Mouse (Mus musculus): ENCODE results near the gene Hfe2. TPM values are rescaled to one million over a fixed set of nuclear protein-coding genes. Genes with fewer than 3 reads are reported as not detected.

Hfe2 gene
- polyA plus RNA-seq, 1 experiment, result not detected

DNA sequence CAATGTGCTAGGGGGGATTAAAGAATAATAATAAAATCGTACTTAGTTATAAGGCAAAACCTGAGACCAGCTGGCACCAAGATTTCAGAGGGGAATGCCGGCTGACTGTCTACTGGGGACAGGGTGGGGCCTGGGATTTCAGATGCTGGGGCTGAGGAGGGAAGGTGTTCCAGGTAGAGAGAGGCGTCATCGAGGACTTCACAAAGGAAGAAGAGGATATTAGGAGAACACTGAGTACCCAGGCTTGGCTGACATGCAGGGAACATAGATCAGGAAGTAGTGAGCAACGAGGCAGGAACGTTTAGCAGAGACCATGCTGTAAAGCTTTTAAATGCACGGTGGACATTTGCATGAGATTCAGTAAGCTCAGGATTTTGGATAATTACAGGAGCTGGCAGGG lies 26.9 kb downstream of the Hfe2 start:
- WGBS, result 66% methylated on average over 7 of the region's 7 CpGs
- Histone ChIP-seq H3K4me3 (ENCODE audit: insufficient read depth, low read depth, low read length) (no peak overlapping the region), H3K27ac (ENCODE audit: insufficient read depth, low read depth, low read length) (no peak overlapping the region), H3K4me1 (ENCODE audit: control insufficient read depth, insufficient read depth, low read length) (no peaks in the 10 kb centered on the region)
- TF ChIP-seq POLR2A (IDR thresholded peaks at IDR 0.05; ENCODE audit: insufficient read depth, low read depth, low read length), result no peak
- TF ChIP-seq CTCF (IDR thresholded peaks at IDR 0.05; ENCODE audit: insufficient read depth, low read depth, low read length), result no peak

DNA sequence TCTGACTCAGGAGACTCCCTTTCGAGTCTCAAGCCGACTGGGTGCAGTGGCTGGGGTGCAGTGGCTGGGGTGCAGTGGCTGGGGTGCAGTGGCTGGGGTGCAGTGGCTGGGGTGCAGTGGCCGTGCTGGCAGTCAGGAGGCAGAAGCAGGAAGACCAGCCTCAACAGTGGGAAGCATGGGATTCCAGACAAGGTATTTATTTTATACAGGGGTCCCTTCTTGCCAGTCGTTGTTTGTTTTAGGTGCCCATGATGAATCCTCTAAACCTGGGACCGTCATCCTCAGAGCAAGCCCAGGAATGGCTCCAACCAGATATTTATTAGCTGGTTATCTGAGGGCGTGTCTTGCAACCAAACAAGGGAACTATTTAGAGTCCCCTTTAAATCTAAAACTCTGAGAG lies 28.6 kb downstream of the Hfe2 start:
- peaks cover 3% of the 10 kb centered on the region for H3K4me1 ChIP-seq (ENCODE audit: control insufficient read depth, insufficient read depth, low read length)
- TF ChIP-seq CTCF (IDR thresholded peaks at IDR 0.05; ENCODE audit: insufficient read depth, low read depth, low read length) (no peak), POLR2A (IDR thresholded peaks at IDR 0.05; ENCODE audit: insufficient read depth, low read depth, low read length) (no peak)
- no peak overlapping the region for H3K4me3 ChIP-seq (ENCODE audit: insufficient read depth, low read depth, low read length)
- 89% methylated on average over 6 of the region's 6 CpGs for WGBS
- H3K27ac ChIP-seq (ENCODE audit: insufficient read depth, low read depth, low read length), result no peak overlapping the region

DNA sequence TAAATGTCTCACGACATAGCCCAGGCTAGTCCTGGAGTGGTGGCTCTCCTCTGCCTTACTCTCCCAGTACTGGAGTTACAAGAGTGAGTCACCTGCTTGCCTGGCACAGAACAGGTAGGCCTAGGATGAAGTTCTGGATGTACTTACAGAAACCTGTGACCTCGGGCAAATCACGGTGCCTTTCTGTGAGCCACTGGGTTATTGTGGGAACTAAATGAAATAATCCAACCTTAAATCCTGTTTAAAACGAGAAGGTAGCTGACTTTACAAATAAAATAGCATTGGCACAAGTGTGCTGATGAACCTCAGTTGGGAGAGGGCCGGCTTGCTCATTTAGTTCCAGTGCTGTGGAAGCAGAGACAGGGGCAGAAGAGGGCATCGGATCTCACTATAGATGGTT lies 29.3 kb downstream of the Hfe2 start:
- TF ChIP-seq CTCF (IDR thresholded peaks at IDR 0.05; ENCODE audit: insufficient read depth, low read depth, low read length) (no peak), POLR2A (IDR thresholded peaks at IDR 0.05; ENCODE audit: insufficient read depth, low read depth, low read length) (no peak)
- Histone ChIP-seq H3K27ac (ENCODE audit: insufficient read depth, low read depth, low read length) (no peak overlapping the region), H3K4me1 (ENCODE audit: control insufficient read depth, insufficient read depth, low read length) (peaks cover 3% of the 10 kb centered on the region), H3K4me3 (ENCODE audit: insufficient read depth, low read depth, low read length) (no peak overlapping the region)
- 92% methylated on average over 6 of the region's 6 CpGs for WGBS

DNA sequence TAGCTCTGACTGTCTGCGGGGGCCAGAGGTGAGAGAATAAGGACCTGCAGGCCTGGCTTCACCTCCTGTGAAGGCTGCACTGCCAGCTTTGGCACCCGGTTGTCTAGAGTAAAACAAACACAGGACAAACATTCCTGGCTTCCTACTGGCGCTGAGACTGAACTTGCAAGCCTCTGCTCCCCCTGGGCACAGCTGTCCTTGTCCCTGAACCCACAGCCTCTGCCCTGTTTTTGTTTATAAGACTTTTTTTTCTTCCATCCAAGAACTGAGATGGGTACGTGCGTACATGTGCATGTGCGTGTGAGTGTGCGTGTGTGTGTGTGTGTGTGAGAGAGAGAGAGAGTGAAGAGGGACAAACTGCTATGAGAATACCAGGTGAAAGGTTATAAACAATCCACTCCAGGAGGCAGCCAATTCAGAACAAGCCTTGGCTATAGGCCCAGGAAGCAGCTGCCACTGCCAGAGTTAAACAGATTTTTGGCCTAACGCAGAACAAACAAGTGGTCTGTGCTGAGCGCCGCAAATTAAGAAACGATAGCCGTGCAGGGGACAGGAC lies 30.1 kb downstream of the Hfe2 start:
- 54% methylated on average over 12 of the region's 12 CpGs for WGBS
- TF ChIP-seq CTCF (IDR thresholded peaks at IDR 0.05; ENCODE audit: insufficient read depth, low read depth, low read length) (no peak), POLR2A (IDR thresholded peaks at IDR 0.05; ENCODE audit: insufficient read depth, low read depth, low read length) (no peak)
- Histone ChIP-seq H3K4me3 (ENCODE audit: insufficient read depth, low read depth, low read length) (no peak overlapping the region), H3K4me1 (ENCODE audit: control insufficient read depth, insufficient read depth, low read length) (peaks cover 3% of the 10 kb centered on the region), H3K27ac (ENCODE audit: insufficient read depth, low read depth, low read length) (peak overlapping the region; percentile 3; the same call in 1 of the 2 replicates)

DNA sequence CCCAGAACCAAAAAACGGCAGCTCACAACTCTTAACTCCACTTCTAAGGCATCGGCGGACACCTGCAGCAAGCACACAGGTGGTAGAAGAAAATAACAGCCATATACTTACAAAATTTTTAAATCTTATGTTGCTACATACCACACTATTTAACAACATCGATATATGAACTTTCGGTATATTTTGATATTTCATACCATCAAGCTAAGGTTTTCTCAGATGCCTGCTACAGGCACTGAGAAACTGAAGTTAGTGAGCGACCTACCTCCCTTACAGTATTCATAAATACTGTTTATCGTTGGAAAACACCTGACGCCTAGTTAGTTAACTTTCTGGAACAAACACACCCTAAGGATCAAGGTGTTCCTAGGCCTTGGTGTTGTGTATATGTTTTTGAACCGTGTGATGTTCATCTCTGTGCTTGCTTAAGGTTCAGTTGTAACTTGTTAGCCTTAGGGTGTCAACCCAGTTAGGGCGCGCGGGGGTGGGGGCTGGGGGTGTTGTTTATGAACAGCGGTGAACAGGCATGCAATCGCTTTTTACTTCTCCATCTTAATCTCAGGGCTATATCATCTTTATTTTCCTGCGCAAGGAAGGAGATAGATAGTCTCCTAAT lies 31.1 kb downstream of the Hfe2 start:
- WGBS, result 85% methylated on average over 15 of the region's 15 CpGs
- no peak overlapping the region for H3K27ac ChIP-seq (ENCODE audit: insufficient read depth, low read depth, low read length)
- no peak for TF ChIP-seq POLR2A (IDR thresholded peaks at IDR 0.05; ENCODE audit: insufficient read depth, low read depth, low read length)
- TF ChIP-seq CTCF (IDR thresholded peaks at IDR 0.05; ENCODE audit: insufficient read depth, low read depth, low read length), result no peak
- peaks cover 3% of the 10 kb centered on the region for H3K4me1 ChIP-seq (ENCODE audit: control insufficient read depth, insufficient read depth, low read length)
- no peak overlapping the region for H3K4me3 ChIP-seq (ENCODE audit: insufficient read depth, low read depth, low read length)

DNA sequence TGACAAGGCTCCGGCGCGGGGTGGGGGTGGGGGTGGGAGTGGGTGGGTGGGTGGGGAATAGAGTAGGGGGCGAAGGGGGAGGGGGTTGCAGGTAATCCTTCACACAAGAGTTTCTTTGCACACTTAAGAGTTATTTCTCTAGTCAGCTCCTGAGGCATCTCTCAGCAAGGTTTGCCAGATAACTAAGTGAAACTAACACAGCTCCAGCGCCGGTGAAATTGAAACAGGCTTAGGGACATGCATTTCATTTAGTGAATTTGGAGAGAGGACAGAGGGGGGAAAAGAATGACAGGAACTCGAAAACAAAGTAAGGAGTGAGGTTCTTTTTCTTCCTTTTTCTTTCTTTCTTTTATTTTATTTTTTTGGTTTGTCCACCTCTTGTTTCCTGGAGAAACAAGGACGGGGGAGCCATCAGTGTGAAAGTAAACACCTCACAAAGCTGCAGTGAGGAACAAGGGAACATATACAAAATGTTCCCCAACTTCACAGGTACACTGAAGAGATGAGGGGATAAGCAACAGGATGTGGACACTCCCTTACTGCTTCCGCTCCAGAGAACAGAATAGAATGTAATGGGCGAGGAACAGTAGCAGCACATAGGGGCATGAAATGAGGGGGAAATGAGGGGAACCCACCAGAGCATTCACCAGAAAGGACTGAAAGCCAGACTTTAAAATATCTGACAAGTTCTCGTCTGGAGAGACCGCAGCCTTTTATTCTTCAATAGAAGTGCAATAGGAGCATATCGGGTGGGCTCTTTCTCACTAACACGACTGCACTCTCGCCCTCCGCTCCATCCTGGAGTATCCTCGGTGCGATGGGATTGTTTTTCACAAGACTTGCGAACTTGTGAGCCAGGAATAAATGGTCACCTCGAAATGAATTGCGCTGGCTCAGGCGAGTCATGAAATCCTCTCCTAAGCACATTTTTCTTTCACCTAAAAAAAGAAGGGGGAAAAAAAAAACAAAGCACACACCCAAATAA lies 32.0 kb downstream of the Hfe2 start:
- no peak for TF ChIP-seq CTCF (IDR thresholded peaks at IDR 0.05; ENCODE audit: insufficient read depth, low read depth, low read length)
- TF ChIP-seq POLR2A (IDR thresholded peaks at IDR 0.05; ENCODE audit: insufficient read depth, low read depth, low read length), result no peak
- 9% methylated on average over 22 of the region's 22 CpGs for WGBS
- H3K4me3 ChIP-seq (ENCODE audit: insufficient read depth, low read depth, low read length), result peak overlapping the region; percentile 47
- H3K4me1 ChIP-seq (ENCODE audit: control insufficient read depth, insufficient read depth, low read length), result peaks cover 3% of the 10 kb centered on the region
- H3K27ac ChIP-seq (ENCODE audit: insufficient read depth, low read depth, low read length), result peak overlapping the region; percentile 42

DNA sequence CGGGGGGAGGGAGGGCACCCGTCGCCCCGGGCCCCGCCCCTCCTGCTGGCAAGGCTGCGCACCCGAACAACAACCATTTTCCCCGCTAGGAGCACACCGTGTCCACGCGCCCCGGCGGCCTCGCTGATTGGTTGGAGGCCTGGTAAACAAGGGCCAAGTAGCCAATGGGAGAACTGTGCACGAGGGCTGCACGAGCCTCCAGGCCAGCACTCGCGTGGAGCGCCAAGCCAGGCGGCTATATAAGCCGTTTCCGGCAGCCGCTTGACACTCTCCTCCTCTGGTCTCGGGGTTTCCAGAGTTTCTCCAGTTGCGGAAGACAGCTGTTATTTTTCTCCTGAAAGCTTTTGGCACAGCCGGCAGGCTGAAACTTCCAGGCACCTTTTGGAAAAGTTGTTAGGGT lies 32.7 kb downstream of the Hfe2 start, which contains the start of gene Txnip:
TSS of gene Txnip (plus strand) at position 264 of the 400 bp plus-strand sequence.
- under 1% methylated on average over 26 of the region's 26 CpGs for WGBS
- Histone ChIP-seq H3K4me3 (ENCODE audit: insufficient read depth, low read depth, low read length) (peak within 1 kb of the TSS; percentile 47), H3K27ac (ENCODE audit: insufficient read depth, low read depth, low read length) (peak within 1 kb of the TSS; percentile 46), H3K4me1 (ENCODE audit: control insufficient read depth, insufficient read depth, low read length) (peaks cover 3% of the 10 kb centered on the region)
- TF ChIP-seq CTCF (IDR thresholded peaks at IDR 0.05; ENCODE audit: insufficient read depth, low read depth, low read length), result peak; percentile 25; the same call in 1 of the 2 replicates
- TF ChIP-seq POLR2A (IDR thresholded peaks at IDR 0.05; ENCODE audit: insufficient read depth, low read depth, low read length), result peak; percentile 50; the same call in 1 of the 2 replicates

DNA sequence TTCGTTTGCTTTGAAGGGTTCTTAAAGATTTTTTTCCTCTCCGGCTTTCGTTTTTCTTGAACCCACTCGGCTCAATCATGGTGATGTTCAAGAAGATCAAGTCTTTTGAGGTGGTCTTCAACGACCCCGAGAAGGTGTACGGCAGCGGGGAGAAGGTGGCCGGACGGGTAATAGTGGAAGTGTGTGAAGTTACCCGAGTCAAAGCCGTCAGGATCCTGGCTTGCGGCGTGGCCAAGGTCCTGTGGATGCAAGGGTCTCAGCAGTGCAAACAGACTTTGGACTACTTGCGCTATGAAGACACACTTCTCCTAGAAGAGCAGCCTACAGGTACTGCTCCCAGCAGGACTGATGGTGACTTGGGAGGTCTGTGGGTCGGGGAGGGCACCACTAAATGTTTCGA lies 33.2 kb downstream of the Hfe2 start:
- peaks cover 3% of the 10 kb centered on the region for H3K4me1 ChIP-seq (ENCODE audit: control insufficient read depth, insufficient read depth, low read length)
- peak overlapping the region; percentile 46; the same call in 1 of the 2 replicates for H3K27ac ChIP-seq (ENCODE audit: insufficient read depth, low read depth, low read length)
- TF ChIP-seq POLR2A (IDR thresholded peaks at IDR 0.05; ENCODE audit: insufficient read depth, low read depth, low read length), result no peak
- no peak for TF ChIP-seq CTCF (IDR thresholded peaks at IDR 0.05; ENCODE audit: insufficient read depth, low read depth, low read length)
- WGBS, result 2% methylated on average over 17 of the region's 17 CpGs
- peak overlapping the region; percentile 47 for H3K4me3 ChIP-seq (ENCODE audit: insufficient read depth, low read depth, low read length)
